Mouse (Mus musculus) heart, adult 11 months (tissue): ENCODE measurements around the gene Larp1.

Source experiments
- DNase-seq: peaks from one replicate; pipeline ENCODE4 v3.0.0; 2022

Gene Larp1

GRCm38 (mm10) chr11:58009051-58009515 is at the start of gene Larp1:
Gene Larp1 (plus strand): TSS chr11:58009064.
- no peak for DNase-seq

DNA sequence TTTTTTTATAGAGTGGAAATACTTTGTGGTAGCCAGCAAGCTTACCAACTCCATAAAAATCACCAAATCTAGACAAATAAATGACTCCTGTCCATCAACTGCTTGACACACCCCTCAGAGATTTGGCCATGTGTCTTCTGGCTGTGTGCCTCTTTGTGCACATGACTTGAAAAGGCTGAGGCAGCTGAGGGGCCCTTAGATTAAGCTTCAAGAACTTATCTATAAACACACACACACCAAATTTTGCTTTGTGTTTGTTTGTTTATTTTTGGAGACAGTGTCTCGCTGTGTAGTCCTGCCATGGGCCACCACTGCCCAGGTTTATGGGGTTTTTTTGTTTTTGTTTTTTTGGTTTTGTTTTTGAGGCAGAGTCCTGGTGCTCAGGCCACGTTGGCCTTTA is 48.9 kb upstream of the Larp1 start:
- no peak for DNase-seq

DNA sequence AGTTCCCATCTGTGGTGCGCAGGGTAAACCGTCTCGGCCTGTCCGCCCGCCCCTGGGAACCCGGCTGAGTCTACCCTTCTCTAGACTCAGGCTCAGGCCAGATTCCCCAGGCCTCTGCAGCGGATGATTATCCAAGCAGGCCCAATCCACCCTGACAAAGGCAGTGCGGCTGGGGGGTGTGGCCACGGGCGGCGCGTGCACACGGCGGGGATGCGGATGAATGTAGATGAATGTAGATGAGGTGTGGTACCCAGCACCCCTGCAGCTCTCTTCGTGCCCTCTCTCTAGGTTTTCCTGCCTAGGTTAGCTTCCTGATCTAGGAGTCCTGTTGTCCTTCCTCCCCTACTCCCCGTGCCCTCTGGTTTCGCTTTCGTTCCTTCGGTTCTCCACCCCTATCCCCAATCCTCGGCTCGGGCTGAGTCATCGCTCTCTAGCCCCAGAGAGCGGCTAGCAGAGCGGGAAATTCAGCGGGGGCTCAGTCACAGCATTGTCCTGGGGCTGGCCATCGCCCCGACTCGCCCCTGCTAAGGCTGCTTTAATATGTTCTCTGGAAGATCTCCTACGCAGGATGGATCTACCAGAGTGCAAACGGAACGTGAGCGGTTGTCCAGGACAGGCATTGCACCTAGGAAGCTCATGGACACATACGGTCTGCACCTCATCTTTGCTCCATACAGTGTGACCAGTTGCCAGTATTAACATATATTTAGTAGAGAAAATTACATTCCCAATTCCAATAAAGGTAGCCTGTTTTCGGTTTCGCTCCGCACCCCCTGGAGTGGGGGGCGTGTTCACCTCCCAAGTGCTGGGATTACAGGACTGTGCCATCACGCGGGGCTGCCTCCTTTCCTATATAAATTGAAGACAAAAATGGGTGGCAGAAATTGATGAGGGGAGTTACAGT is 46.2 kb upstream of the Larp1 start:
- peak; percentile 99 for DNase-seq

DNA sequence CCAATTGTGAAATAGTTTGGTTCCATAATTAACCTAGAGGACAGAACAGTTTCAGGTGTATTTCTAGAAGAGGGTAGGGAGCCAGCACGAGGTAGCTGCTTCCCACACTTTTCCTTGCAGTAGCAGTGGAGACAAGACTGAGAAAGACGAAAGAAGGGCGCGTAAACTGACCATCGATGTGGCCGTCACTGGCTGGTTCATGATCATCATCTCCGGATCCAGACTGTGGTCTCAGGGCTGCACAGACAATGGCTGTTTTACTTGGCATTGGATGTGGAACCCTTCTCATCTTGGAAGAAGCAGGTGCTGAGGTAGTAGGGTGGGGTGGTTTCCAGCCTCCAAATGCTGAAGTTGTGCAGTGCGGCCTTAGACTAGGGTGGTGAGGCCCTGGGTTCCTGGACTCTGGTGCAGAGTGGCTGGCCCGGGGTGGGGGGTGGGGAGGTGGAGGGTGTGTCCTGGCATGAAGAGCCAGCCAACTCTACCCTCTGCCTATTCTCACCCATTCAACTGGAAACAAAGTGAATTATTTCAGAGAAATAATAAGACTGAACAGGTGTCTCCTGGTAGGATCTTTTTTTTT is 45.5 kb upstream of the Larp1 start:
- no peak for DNase-seq

GRCm38 (mm10) chr11:57966630-57967029 is 42.2 kb upstream of the Larp1 start:
- no peak for DNase-seq

DNA sequence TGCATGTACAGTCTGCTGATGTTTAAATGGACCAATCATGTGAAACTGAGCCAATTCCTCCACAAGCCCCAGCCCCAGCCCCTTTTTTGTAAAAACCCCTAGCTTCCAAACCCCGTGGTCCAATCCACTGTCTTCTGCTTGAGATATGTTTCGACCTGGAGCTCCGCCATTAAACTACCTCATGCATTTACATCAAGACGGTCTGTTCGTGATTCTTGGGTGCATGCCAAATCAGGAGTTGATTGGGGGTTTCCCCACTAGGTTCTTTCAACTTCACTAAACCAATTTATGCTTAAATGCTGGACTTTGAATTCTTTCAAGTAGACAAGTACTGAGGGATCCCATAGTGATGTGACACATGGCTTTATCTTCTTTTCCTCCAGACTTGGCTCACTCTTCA is 40.6 kb upstream of the Larp1 start:
- no peak for DNase-seq

GRCm38 (mm10) chr11:57970541-57970940 is 38.3 kb upstream of the Larp1 start:
- DNase-seq = no peak

DNA sequence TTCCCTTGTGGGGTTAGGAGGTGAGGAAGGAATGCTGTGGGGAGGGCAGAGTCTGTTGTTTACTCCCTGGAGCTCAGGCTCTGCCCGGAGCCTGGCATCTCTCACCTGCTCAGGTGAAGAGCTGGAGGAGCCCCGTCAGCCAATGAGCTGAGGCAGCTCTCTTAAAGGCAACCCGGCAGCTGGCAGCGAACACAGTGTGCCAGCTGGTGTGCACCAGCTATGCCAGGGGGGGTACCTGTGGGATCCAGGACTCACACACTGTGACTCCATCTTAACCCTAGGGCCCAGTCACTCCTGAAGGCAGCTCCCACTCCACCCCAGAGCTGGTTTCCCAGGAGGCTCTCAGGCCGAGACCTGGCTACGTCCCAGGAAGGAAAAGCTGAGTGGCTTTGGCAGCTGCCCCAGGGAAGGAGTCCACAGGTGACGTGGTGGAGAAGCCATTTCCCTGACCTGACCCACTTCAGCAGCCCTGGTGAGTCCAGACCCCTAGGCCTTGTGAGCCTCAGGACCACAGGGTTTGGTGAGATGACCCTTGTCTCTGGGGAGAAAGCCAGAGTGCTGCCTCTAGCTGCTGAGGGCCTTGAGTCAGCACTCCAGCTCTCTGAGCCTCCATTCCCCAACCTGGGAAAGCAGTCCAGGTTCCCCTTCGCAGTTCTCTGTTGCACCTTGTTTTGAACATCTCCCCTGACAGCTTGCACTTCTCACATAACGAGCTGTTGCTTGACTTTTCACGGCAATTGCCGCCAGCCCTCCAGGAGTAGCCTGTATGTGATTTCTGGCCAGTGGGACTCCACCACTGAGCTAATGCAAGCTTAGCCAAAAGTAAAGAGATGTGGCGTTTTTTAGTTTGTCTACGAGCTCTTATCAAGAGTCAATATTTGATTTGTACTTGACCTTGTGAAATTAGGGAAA is 35.6 kb upstream of the Larp1 start:
- no peak for DNase-seq

DNA sequence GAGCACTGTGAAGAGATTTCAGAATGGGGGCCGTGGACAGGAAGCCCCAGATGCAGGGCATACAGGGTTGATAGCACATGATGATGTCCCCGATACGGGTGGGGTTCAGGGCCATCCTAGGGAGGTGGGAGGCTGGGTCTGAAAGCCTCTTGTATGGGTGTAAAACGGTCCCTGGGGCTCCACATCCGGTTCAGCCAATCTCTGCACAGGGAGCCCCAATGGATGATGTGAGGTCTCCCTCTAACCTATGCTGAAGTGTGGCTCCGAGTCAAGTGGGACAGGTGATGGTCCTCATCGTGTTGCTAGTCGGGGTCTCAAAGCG is 35.0 kb upstream of the Larp1 start:
- DNase-seq = no peak

DNA sequence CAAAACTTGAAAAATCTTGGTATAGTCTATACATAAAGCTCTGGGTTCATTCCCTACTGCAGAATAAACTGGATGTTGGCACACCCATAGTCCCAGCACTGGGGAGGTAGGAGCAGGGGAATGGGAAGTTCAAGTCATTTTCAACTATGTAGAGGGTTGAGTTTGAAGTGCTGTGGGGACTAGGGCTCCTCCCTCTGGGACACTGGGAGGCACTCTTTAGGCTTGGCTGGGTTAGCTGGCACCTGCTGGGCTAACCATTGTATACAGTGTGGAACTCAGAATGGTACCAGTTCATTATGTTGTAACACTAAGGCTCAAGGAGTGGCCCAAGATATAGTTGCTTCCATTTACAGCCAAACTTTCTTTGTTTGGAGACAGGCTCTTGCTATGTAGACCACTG is 33.0 kb upstream of the Larp1 start:
- no peak for DNase-seq

DNA sequence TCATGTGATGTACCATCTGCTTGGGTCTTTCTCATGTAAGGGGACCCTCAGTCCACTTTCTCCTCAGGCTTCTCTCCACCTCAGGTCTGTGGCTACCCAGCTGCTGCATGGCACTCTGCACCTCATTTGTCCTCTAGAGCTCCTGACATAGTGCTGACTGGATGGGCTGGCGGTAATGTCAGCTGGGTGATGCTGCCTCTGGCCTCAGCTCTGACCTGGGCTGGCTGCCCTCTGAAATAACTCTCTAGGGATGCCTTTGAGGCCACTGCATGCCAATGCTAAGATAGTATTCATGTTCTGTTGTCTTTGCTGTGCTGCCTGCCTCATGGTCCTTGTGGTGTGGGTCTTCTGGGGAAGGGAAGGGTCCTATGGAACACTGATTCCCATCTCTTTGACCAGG is 31.2 kb upstream of the Larp1 start:
- DNase-seq = no peak

- no peak for DNase-seq
Observed at GRCm38 (mm10) chr11:57979621-57980020, 29.2 kb upstream of the Larp1 start.

DNA sequence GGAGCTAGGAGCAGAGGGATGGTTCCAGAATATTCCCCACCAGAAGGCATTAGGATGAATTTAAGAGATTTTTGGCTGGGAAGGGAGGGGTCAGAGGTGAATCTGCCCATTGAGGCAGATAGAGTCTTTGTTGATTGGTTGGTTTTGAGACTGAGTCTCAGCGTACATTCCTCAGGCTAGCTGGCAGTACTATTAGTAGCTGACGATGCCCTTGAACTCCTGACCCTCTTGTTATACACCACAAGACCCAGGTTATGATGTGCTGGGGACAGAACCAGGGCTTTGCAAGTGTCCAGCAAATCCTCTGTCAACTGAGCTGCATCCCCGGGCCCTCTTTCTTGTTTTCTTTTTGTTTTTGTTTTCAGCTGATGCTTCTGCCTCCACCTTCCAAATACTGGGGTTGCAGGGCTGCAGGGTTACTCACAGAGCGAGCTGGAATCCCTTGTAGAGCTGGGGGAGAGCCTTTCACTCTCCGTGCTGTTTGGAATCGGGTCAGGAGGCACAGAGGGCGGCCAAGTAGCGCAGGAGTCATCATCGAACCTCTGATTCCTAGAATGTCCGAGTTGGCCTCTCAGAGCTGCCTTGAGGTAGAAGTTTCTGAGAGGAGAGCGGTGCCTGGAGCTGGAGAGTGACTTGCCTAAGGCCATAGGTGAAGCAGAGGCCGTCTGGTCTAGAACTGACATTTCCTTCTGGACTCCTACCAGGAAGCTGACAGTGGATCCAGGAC is 27.6 kb upstream of the Larp1 start:
- DNase-seq = no peak

GRCm38 (mm10) chr11:57983480-57984342 is 25.2 kb upstream of the Larp1 start:
- DNase-seq = no peak

DNA sequence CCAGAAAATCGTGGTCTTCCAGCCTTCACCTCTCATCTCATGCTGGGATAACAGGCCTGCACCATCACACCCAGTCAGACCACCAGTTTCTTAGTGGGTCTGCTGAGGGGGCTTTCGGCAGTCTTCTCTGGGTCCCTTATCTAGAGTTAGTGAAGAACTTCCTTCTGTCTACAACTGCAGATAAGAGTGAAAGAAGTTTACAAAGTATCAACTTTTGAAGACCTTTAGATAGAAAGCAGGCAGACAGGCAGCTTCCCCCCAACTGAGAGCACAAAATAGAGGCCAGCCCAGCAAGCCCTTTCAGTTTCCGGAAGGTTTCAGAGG is 24.6 kb upstream of the Larp1 start:
- DNase-seq = no peak

DNA sequence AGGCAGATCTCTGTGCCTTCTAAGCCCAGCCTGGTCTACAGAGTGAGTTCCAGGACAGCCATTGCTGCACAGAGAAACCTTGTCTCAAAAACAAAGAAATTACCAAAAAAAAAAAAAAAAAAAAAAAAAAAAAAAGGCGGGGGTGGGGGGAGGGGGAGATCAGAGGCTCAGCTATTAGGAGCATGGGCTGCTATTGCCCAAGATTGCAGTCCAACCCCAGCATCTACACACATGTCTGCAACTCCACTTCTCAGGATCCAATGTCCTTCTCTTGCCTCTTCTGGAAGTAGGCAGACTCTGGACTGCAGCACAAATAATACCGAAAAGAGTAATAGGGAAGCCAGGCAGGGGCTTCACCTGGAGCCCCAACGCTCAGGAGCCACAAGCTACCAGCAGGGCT is 23.4 kb upstream of the Larp1 start:
- no peak for DNase-seq

GRCm38 (mm10) chr11:57986053-57986452 is 22.8 kb upstream of the Larp1 start:
- DNase-seq = no peak

DNA sequence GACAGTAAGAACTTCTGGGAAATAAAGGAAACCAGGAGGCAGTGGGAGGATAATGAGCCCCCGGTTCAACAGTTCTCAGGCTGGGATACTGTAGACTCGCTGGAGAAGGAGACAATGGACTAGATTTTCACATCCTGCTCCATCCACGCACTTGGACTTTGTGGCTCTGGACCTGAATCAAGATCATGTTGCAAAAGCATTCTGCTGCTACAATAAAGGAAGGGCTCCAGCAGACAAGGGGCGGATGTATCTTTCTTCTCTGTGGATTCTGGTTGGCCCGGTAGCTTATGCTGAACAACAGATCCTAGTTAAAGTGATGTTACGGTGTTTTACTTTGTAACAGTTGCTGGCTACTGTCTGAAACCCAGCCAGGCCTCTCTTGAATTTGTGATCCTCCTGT is 22.4 kb upstream of the Larp1 start:
- no peak for DNase-seq

GRCm38 (mm10) chr11:57986861-57987260 is 22.0 kb upstream of the Larp1 start:
- DNase-seq = no peak

DNA sequence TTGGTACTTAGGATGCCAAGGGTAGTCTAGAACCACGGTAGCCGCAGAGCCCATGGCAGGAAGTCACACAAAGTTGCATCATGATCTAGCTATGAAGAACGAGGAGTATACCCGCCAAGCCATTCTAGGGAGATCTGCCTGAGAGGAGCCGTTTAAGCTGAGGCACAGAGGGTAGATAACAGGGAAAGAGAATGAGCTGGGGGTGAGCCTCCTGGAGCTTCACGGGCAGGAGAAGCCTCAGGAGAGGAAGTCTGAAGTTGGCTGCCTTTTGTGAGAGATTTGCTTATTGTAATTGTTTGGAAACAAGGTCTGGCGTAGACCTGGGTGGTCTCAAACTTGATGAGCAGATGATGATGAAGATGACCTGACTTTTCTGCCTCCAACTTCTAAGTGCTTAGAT is 10.7 kb upstream of the Larp1 start:
- no peak for DNase-seq

GRCm38 (mm10) chr11:57998872-57999271 is 10.0 kb upstream of the Larp1 start:
- DNase-seq = no peak

DNA sequence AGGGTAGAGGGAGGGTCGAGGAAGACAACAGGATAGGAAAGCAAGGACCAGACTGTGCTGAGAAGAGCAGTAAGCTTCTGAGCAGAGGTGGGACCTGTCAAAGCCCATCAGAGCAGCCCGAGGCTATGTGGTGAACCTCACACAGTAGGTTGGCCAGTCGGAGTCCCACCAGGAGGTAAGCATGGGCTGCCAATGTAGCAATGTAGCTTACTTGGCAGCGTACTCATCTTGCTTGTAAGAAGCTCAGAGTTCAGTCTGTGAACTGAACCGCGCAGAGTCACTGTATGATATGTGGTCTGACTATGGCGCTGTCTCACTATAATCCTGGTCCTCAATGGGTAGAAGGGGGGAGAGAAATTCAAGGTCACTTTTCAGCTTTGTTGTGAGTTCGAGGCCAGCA is 5.7 kb upstream of the Larp1 start:
- peak; percentile 79 for DNase-seq
